Mouse (Mus musculus) layer of hippocampus, adult 11-12 months (tissue): Measurements from ENCODE around the gene Magi1.

Experiments used
- DNase-seq: peaks from one replicate; pipeline ENCODE4 v3.0.0; 2022; ENCODE audit warnings: low spot score

The Magi1 gene

GRCm38 (mm10) chr6:93890011-93890410 is 393.7 kb downstream of the Magi1 start:
- no peak for DNase-seq

- DNase-seq: no peak
Observed at GRCm38 (mm10) chr6:93877337-93877736, 406.4 kb downstream of the Magi1 start.

- DNase-seq: no peak
Observed at GRCm38 (mm10) chr6:93874936-93875335, 408.8 kb downstream of the Magi1 start.

- DNase-seq: no peak
Observed at GRCm38 (mm10) chr6:93874376-93874775, 409.3 kb downstream of the Magi1 start.

- no peak for DNase-seq
Observed at GRCm38 (mm10) chr6:93873536-93873935, 410.2 kb downstream of the Magi1 start.

- no peak for DNase-seq
Observed at GRCm38 (mm10) chr6:93871516-93871915, 412.2 kb downstream of the Magi1 start.

- no peak for DNase-seq
Observed at GRCm38 (mm10) chr6:93870023-93870422, 413.7 kb downstream of the Magi1 start.

GRCm38 (mm10) chr6:93862263-93862662 is 421.5 kb downstream of the Magi1 start:
- DNase-seq: no peak

- no peak for DNase-seq
Observed at GRCm38 (mm10) chr6:93856783-93857182, 426.9 kb downstream of the Magi1 start.

GRCm38 (mm10) chr6:93855806-93856641 is 427.7 kb downstream of the Magi1 start:
- DNase-seq: peak; percentile 18

GRCm38 (mm10) chr6:93848942-93849790 is 434.6 kb downstream of the Magi1 start:
- DNase-seq: no peak

- DNase-seq: no peak
Observed at GRCm38 (mm10) chr6:93845498-93845897, 438.2 kb downstream of the Magi1 start.

- DNase-seq: no peak
Observed at GRCm38 (mm10) chr6:93845080-93845479, 438.6 kb downstream of the Magi1 start.

GRCm38 (mm10) chr6:93844576-93844975 is 439.1 kb downstream of the Magi1 start:
- no peak for DNase-seq

- no peak for DNase-seq
Observed at GRCm38 (mm10) chr6:93838398-93838797, 445.3 kb downstream of the Magi1 start.

GRCm38 (mm10) chr6:93836585-93836984 is 447.1 kb downstream of the Magi1 start:
- DNase-seq: no peak

GRCm38 (mm10) chr6:93835211-93835610 is 448.5 kb downstream of the Magi1 start:
- no peak for DNase-seq

- DNase-seq: no peak
Observed at GRCm38 (mm10) chr6:93828262-93828661, 455.5 kb downstream of the Magi1 start.

- DNase-seq: no peak
Observed at GRCm38 (mm10) chr6:93826875-93827274, 456.8 kb downstream of the Magi1 start.

GRCm38 (mm10) chr6:93822221-93822897 is 461.4 kb downstream of the Magi1 start:
- DNase-seq: no peak

- no peak for DNase-seq
Observed at GRCm38 (mm10) chr6:93821512-93821911, 462.2 kb downstream of the Magi1 start.

GRCm38 (mm10) chr6:93819888-93820287 is 463.8 kb downstream of the Magi1 start:
- peak; percentile 75 for DNase-seq
